Mouse (Mus musculus) forebrain, embryonic 14.5 days (tissue): ENCODE results near the gene Plbd2. TPM values are rescaled to one million over a fixed set of nuclear protein-coding genes. Genes with fewer than 3 reads are reported as not detected.

ENCODE experiments used
- ATAC-seq: fragments of 200-750 bp; cut with Nextera tagmentation; 2 replicates; pipeline ENCODE4 v1.8.0; 2017; ENCODE audit warnings: mild to moderate bottlenecking, moderate library complexity
- DNase-seq: peaks from one replicate; pipeline ENCODE4 v3.0.0-alpha.2; 2015; ENCODE audit warnings: low spot score
- H3K27ac ChIP-seq: fragments of 300-500 bp; sonication (generic); 2 replicates; pipeline ENCODE4 v1.5.1; 2014; ENCODE audit warnings: low read depth, mild to moderate bottlenecking, control low read depth, low read length, moderate library complexity
- H3K27me3 ChIP-seq: fragments of 300-500 bp; sonication (generic); replicated peaks from 2 replicates; pipeline ENCODE4 v1.6.1; 2014; ENCODE audit warnings: low read length, control low read depth, mixed read lengths; ENCODE audit not compliant: control insufficient read depth, insufficient read depth
- H3K36me3 ChIP-seq: fragments of 300-500 bp; sonication (generic); 2 replicates; pipeline ENCODE4 v1.6.1; 2014; ENCODE audit warnings: low read length, control low read depth; ENCODE audit not compliant: control insufficient read depth, insufficient read depth
- H3K4me1 ChIP-seq: fragments of 300-500 bp; sonication (generic); 2 replicates; pipeline ENCODE4 v1.6.1; 2014; ENCODE audit warnings: antibody characterized with exemption, low read length, control low read depth; ENCODE audit not compliant: control insufficient read depth, insufficient read depth
- H3K4me2 ChIP-seq: fragments of 300-500 bp; sonication (generic); 2 replicates; pipeline ENCODE4 v1.6.1; 2014; ENCODE audit warnings: mild to moderate bottlenecking, control low read depth, low read length
- H3K4me3 ChIP-seq: fragments of 300-500 bp; sonication (generic); 2 replicates; pipeline ENCODE4 v1.5.1; 2014; ENCODE audit warnings: low read depth, low read length, control low read depth
- H3K9ac ChIP-seq: fragments of 300-500 bp; sonication (generic); 2 replicates; pipeline ENCODE4 v1.6.1; 2014; ENCODE audit warnings: mild to moderate bottlenecking, low read length, control low read depth, moderate library complexity
- H3K9me3 ChIP-seq: fragments of 300-500 bp; sonication (generic); replicated peaks from 2 replicates; pipeline ENCODE4 v1.6.1; 2016; ENCODE audit warnings: low read length, control low read depth, mixed read lengths; ENCODE audit not compliant: control insufficient read depth
- WGBS: fragments of 180-500 bp; shearing (Covaris S2); extraction: QIAGEN DNeasy Blood & Tissue Kit; methylation state at CpG from one replicate; pipeline ENCODE4 v1.1.7; 2014; 5-methylcytosine and 5-hydroxymethylcytosine counted together
- polyA plus RNA-seq: library from polyadenylated mRNA; unstranded; fragments of >200 nt; fragmentation: Nextera tagmentation; extraction: Ambion mirVana; gene quantifications from 2 replicates; pipeline ENCODE4 v1.2.1, GENCODE M21; 2014

Plbd2 gene
- 14.8 and 16.2 TPM in 2 replicates for polyA plus RNA-seq

GRCm38 (mm10) chr5:120503144-120503795, at the start of gene Plbd2:
Plbd2 (minus strand) TSS chr5:120503625.
- Histone ChIP-seq H3K9me3 (no peaks in the 10 kb centered on the region), H3K36me3 (0 out of 2 replicates have a peak, but pooled peaks cover 6% of the 10 kb centered on the region), H3K9ac (peak within 1 kb of the TSS; percentile 89), H3K4me3 (peak within 1 kb of the TSS; percentile 92), H3K27me3 (no peaks in the 10 kb centered on the region), H3K27ac (no peak within 1 kb of the TSS), H3K4me1 (peaks cover 9% of the 10 kb centered on the region), H3K4me2 (peak within 1 kb of the TSS; percentile 97)
- ATAC-seq (peak; percentile 78), DNase-seq (peak; percentile 95)
- WGBS = 1% methylated on average over 48 of the region's 55 CpGs

GRCm38 (mm10) chr5:120550673-120551072, 47.2 kb upstream of the Plbd2 start:
- no peak overlapping the region for H3K9ac ChIP-seq
- ATAC-seq (no peak), DNase-seq (no peak)
- no peaks in the 10 kb centered on the region for H3K9me3 ChIP-seq
- H3K4me2 ChIP-seq = no peak overlapping the region
- no peak overlapping the region for H3K27ac ChIP-seq
- 94% methylated on average over 5 of the region's 5 CpGs for WGBS
- H3K4me1 ChIP-seq = no peaks in the 10 kb centered on the region
- H3K4me3 ChIP-seq = no peak overlapping the region
- peaks cover 52% of the 10 kb centered on the region for H3K36me3 ChIP-seq
- no peaks in the 10 kb centered on the region for H3K27me3 ChIP-seq

- H3K4me1 ChIP-seq = no peaks in the 10 kb centered on the region
- ATAC-seq (no peak), DNase-seq (no peak)
- H3K4me3 ChIP-seq = no peak overlapping the region
- 91% methylated on average over 5 of the region's 5 CpGs for WGBS
- no peak overlapping the region for H3K9ac ChIP-seq
- peaks cover 48% of the 10 kb centered on the region for H3K36me3 ChIP-seq
- no peak overlapping the region for H3K4me2 ChIP-seq
- H3K9me3 ChIP-seq = no peaks in the 10 kb centered on the region
- no peak overlapping the region for H3K27ac ChIP-seq
- H3K27me3 ChIP-seq = no peaks in the 10 kb centered on the region
Measured at GRCm38 (mm10) chr5:120550137-120550536, 46.7 kb upstream of the Plbd2 start.

GRCm38 (mm10) chr5:120548236-120548850, 44.9 kb upstream of the Plbd2 start:
- WGBS = 81% methylated on average over 11 of the region's 11 CpGs
- no peak overlapping the region for H3K9ac ChIP-seq

GRCm38 (mm10) chr5:120536632-120537031, 33.2 kb upstream of the Plbd2 start:
- H3K4me2 ChIP-seq = no peak overlapping the region
- no peak overlapping the region for H3K4me3 ChIP-seq
- 68% methylated on average over 5 of the region's 5 CpGs for WGBS
- H3K36me3 ChIP-seq = peaks cover 27% of the 10 kb centered on the region
- ATAC-seq (no peak), DNase-seq (no peak)
- H3K9ac ChIP-seq = no peak overlapping the region; the same call in 1 of the 2 replicates
- H3K27ac ChIP-seq = no peak overlapping the region
- no peaks in the 10 kb centered on the region for H3K9me3 ChIP-seq
- no peaks in the 10 kb centered on the region for H3K27me3 ChIP-seq
- 0 out of 2 replicates have a peak, but pooled peaks cover 4% of the 10 kb centered on the region for H3K4me1 ChIP-seq

More at GRCm38 (mm10) chr5:120548236-120548850, 44.9 kb upstream of the Plbd2 start:
- DNase-seq (no peak), ATAC-seq (no peak)
- Histone ChIP-seq H3K27me3 (no peaks in the 10 kb centered on the region), H3K4me1 (no peaks in the 10 kb centered on the region), H3K9me3 (no peaks in the 10 kb centered on the region), H3K36me3 (peaks cover 38% of the 10 kb centered on the region), H3K4me2 (no peak overlapping the region), H3K4me3 (no peak overlapping the region), H3K27ac (no peak overlapping the region)

- Histone ChIP-seq H3K4me1 (0 out of 2 replicates have a peak, but pooled peaks cover 4% of the 10 kb centered on the region), H3K4me2 (no peak overlapping the region), H3K27me3 (no peaks in the 10 kb centered on the region), H3K9me3 (no peaks in the 10 kb centered on the region), H3K36me3 (peaks cover 25% of the 10 kb centered on the region), H3K4me3 (no peak overlapping the region), H3K27ac (0 out of 2 replicates have a peak overlapping the region, but pooled peaks have one; percentile 21), H3K9ac (no peak overlapping the region)
- WGBS = 53% methylated on average over 13 of the region's 13 CpGs
- DNase-seq = peak; percentile 40
- peak; percentile 35; the same call in 1 of the 2 replicates for ATAC-seq
Measured at GRCm38 (mm10) chr5:120536046-120536445, 32.6 kb upstream of the Plbd2 start.

GRCm38 (mm10) chr5:120534686-120535075, 31.3 kb upstream of the Plbd2 start:
- 31% methylated on average over 2 of the region's 2 CpGs for WGBS
- Histone ChIP-seq H3K27me3 (no peaks in the 10 kb centered on the region), H3K9ac (0 out of 2 replicates have a peak overlapping the region, but pooled peaks have one; percentile 13), H3K36me3 (peaks cover 18% of the 10 kb centered on the region), H3K27ac (peak overlapping the region; percentile 52; the same call in 1 of the 2 replicates), H3K4me1 (0 out of 2 replicates have a peak, but pooled peaks cover 4% of the 10 kb centered on the region), H3K9me3 (no peaks in the 10 kb centered on the region), H3K4me2 (no peak overlapping the region), H3K4me3 (no peak overlapping the region)
- DNase-seq = peak; percentile 59
- peak; percentile 35; the same call in 1 of the 2 replicates for ATAC-seq

GRCm38 (mm10) chr5:120534071-120534685, 30.8 kb upstream of the Plbd2 start:
- DNase-seq (peak; percentile 37), ATAC-seq (peak; percentile 16)
- Histone ChIP-seq H3K9me3 (no peaks in the 10 kb centered on the region), H3K4me1 (0 out of 2 replicates have a peak, but pooled peaks cover 4% of the 10 kb centered on the region), H3K4me3 (no peak overlapping the region), H3K9ac (0 out of 2 replicates have a peak overlapping the region, but pooled peaks have one; percentile 13), H3K4me2 (no peak overlapping the region), H3K27ac (peak overlapping the region; percentile 52; the same call in 1 of the 2 replicates), H3K27me3 (no peaks in the 10 kb centered on the region), H3K36me3 (peaks cover 13% of the 10 kb centered on the region)
- 38% methylated on average over 15 of the region's 15 CpGs for WGBS
